Mouse (Mus musculus) skeletal muscle tissue, adult 2 months (tissue): Measurements from ENCODE around the gene Gm20914.
"Not testable (repeated sequence)": the region's sequence is repeated elsewhere in the genome, so short reads cannot be mapped to it uniquely, and the experiment has no call there.

Experiments used
- DNase-seq: peaks from one replicate; pipeline ENCODE4 v3.0.0-alpha.2; 2012; ENCODE audit warnings: low read depth, low spot score

Gene Gm20914

GRCm38 (mm10) chrY:5725678-5726077 is at the start of gene Gm20914:
TSS of gene Gm20914 (plus strand) at chrY:5725978.
- DNase-seq = not testable (repeated sequence)
